Mouse (Mus musculus): Measurements from ENCODE around the gene Myom1. TPM values are rescaled to one million over a fixed set of nuclear protein-coding genes. Genes with fewer than 3 reads are reported as not detected.

The Myom1 gene
- polyA plus RNA-seq, 1 experiment from 2014 or later = 9.2 TPM

- ATAC-seq (peak; percentile 74), DNase-seq (ENCODE audit: low spot score) (no peak)
- H3K27me3 ChIP-seq (replicated peaks; ENCODE audit: insufficient read depth, low read length) = no peaks in the 10 kb centered on the region
- H3K4me1 ChIP-seq (ENCODE audit: insufficient read depth, low read depth, low read length) = no peaks in the 10 kb centered on the region; the same call in 1 of the 2 replicates
- no peak overlapping the region for H3K4me3 ChIP-seq (ENCODE audit: low read depth, low read length)
- 55% methylated on average over 3 of the region's 3 CpGs for WGBS
- no peak overlapping the region for H3K27ac ChIP-seq (ENCODE audit: low read length)
- no peaks in the 10 kb centered on the region for H3K9me3 ChIP-seq (ENCODE audit: low read length)
- TF ChIP-seq CTCF (IDR thresholded peaks at IDR 0.05) (no peak), EP300 (IDR thresholded peaks at IDR 0.05) (peak; percentile 73)
- no peak overlapping the region for H3K9ac ChIP-seq (replicated peaks; ENCODE audit: low read depth)
- no peak overlapping the region for H3K4me2 ChIP-seq (replicated peaks; ENCODE audit: low read depth, low read length)
- H3K36me3 ChIP-seq (ENCODE audit: insufficient read depth, low read length) = no peaks in the 10 kb centered on the region
These were observed 110.3 kb downstream of the Myom1 start for GRCm38 (mm10) chr17:71112689-71113088.

- ATAC-seq (no peak), DNase-seq (ENCODE audit: low spot score) (no peak)
- Histone ChIP-seq H3K9me3 (ENCODE audit: low read length) (no peaks in the 10 kb centered on the region), H3K4me3 (ENCODE audit: low read depth, low read length) (no peak overlapping the region), H3K4me1 (ENCODE audit: insufficient read depth, low read depth, low read length) (peaks cover 2% of the 10 kb centered on the region; the same call in 1 of the 2 replicates), H3K9ac (replicated peaks; ENCODE audit: low read depth) (no peak overlapping the region), H3K36me3 (ENCODE audit: insufficient read depth, low read length) (no peaks in the 10 kb centered on the region), H3K4me2 (replicated peaks; ENCODE audit: low read depth, low read length) (no peak overlapping the region), H3K27me3 (replicated peaks; ENCODE audit: insufficient read depth, low read length) (no peaks in the 10 kb centered on the region), H3K27ac (ENCODE audit: low read length) (no peak overlapping the region)
- WGBS = 85% methylated on average over 4 of the region's 4 CpGs
- TF ChIP-seq CTCF (IDR thresholded peaks at IDR 0.05) (no peak), EP300 (IDR thresholded peaks at IDR 0.05) (no peak)
These were observed 111.8 kb downstream of the Myom1 start for GRCm38 (mm10) chr17:71114282-71114681.

- DNase-seq (ENCODE audit: low spot score) (no peak), ATAC-seq (no peak)
- Histone ChIP-seq H3K9me3 (ENCODE audit: low read length) (no peaks in the 10 kb centered on the region), H3K9ac (replicated peaks; ENCODE audit: low read depth) (no peak overlapping the region), H3K36me3 (ENCODE audit: insufficient read depth, low read length) (no peaks in the 10 kb centered on the region), H3K4me3 (ENCODE audit: low read depth, low read length) (no peak overlapping the region), H3K27ac (ENCODE audit: low read length) (no peak overlapping the region), H3K4me2 (replicated peaks; ENCODE audit: low read depth, low read length) (no peak overlapping the region), H3K4me1 (ENCODE audit: insufficient read depth, low read depth, low read length) (peaks cover 2% of the 10 kb centered on the region; the same call in 1 of the 2 replicates), H3K27me3 (replicated peaks; ENCODE audit: insufficient read depth, low read length) (no peaks in the 10 kb centered on the region)
- TF ChIP-seq EP300 (IDR thresholded peaks at IDR 0.05) = no peak
- no peak for TF ChIP-seq CTCF (IDR thresholded peaks at IDR 0.05)
- WGBS = 79% methylated on average over 4 of the region's 4 CpGs
These were observed 115.5 kb downstream of the Myom1 start for GRCm38 (mm10) chr17:71117956-71118355.

GRCm38 (mm10) chr17:71118607-71119006 lies 116.2 kb downstream of the Myom1 start:
- no peaks in the 10 kb centered on the region for H3K9me3 ChIP-seq (ENCODE audit: low read length)
- H3K9ac ChIP-seq (replicated peaks; ENCODE audit: low read depth) = no peak overlapping the region
- no peak for ATAC-seq
- no peak overlapping the region for H3K4me3 ChIP-seq (ENCODE audit: low read depth, low read length)
- no peak for DNase-seq (ENCODE audit: low spot score)
- TF ChIP-seq EP300 (IDR thresholded peaks at IDR 0.05) = no peak
- TF ChIP-seq CTCF (IDR thresholded peaks at IDR 0.05) = no peak
- no peak overlapping the region for H3K4me2 ChIP-seq (replicated peaks; ENCODE audit: low read depth, low read length)
- 71% methylated on average over 4 of the region's 4 CpGs for WGBS
- no peak overlapping the region for H3K27ac ChIP-seq (ENCODE audit: low read length)
- H3K36me3 ChIP-seq (ENCODE audit: insufficient read depth, low read length) = no peaks in the 10 kb centered on the region
- H3K27me3 ChIP-seq (replicated peaks; ENCODE audit: insufficient read depth, low read length) = no peaks in the 10 kb centered on the region
- H3K4me1 ChIP-seq (ENCODE audit: insufficient read depth, low read depth, low read length) = peaks cover 2% of the 10 kb centered on the region; the same call in 1 of the 2 replicates

- DNase-seq (ENCODE audit: low spot score) (peak; percentile 36), ATAC-seq (peak; percentile 60)
- H3K4me2 ChIP-seq (replicated peaks; ENCODE audit: low read depth, low read length) = no peak overlapping the region
- H3K4me1 ChIP-seq (ENCODE audit: insufficient read depth, low read depth, low read length) = peaks cover 8% of the 10 kb centered on the region; the same call in 1 of the 2 replicates
- H3K9me3 ChIP-seq (ENCODE audit: low read length) = no peaks in the 10 kb centered on the region
- H3K27me3 ChIP-seq (replicated peaks; ENCODE audit: insufficient read depth, low read length) = no peaks in the 10 kb centered on the region
- H3K4me3 ChIP-seq (ENCODE audit: low read depth, low read length) = no peak overlapping the region
- H3K27ac ChIP-seq (ENCODE audit: low read length) = no peak overlapping the region
- H3K9ac ChIP-seq (replicated peaks; ENCODE audit: low read depth) = no peak overlapping the region
- H3K36me3 ChIP-seq (ENCODE audit: insufficient read depth, low read length) = no peaks in the 10 kb centered on the region
- TF ChIP-seq EP300 (IDR thresholded peaks at IDR 0.05) (no peak), CTCF (IDR thresholded peaks at IDR 0.05) (no peak)
- WGBS = 24% methylated on average over 4 of the region's 6 CpGs
These were observed 118.2 kb downstream of the Myom1 start for GRCm38 (mm10) chr17:71120626-71121025.

DNA sequence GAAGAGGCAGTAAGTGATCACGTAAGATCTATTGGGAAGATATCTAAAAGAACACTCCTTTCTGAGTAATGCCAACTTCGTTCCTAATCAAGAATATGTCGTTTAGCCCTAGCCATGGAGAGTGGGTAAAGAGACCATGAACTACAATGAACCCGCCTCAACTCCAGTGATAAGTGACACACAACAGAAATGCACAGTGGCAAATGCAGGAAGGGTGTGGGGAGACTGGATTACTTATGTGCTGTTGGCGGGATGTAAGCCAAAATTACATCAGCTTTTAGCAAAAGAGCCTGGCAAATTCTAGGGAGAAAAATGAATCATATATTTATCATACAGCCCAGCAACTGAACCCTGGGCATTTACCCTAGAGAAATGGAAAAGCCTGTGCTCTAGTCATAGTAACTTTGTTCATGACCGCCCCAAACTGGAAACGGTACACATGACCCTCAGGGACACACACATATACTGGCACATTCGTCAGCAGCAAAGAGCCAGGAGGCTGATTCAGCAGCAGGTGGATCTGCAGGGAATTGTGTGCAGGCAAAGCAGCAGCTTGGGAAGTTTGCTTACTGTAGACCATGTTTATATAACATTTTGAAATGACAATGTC lies 121.7 kb downstream of the Myom1 start:
- Histone ChIP-seq H3K36me3 (ENCODE audit: insufficient read depth, low read length) (no peaks in the 10 kb centered on the region), H3K4me2 (replicated peaks; ENCODE audit: low read depth, low read length) (no peak overlapping the region), H3K9me3 (ENCODE audit: low read length) (no peaks in the 10 kb centered on the region), H3K27me3 (replicated peaks; ENCODE audit: insufficient read depth, low read length) (no peaks in the 10 kb centered on the region), H3K4me1 (ENCODE audit: insufficient read depth, low read depth, low read length) (peaks cover 17% of the 10 kb centered on the region; the same call in 1 of the 2 replicates), H3K4me3 (ENCODE audit: low read depth, low read length) (no peak overlapping the region), H3K9ac (replicated peaks; ENCODE audit: low read depth) (no peak overlapping the region), H3K27ac (ENCODE audit: low read length) (no peak overlapping the region)
- TF ChIP-seq CTCF (IDR thresholded peaks at IDR 0.05) (no peak), EP300 (IDR thresholded peaks at IDR 0.05) (no peak)
- DNase-seq (ENCODE audit: low spot score) = peak; percentile 52
- ATAC-seq = no peak
- 51% methylated on average over 8 of the region's 8 CpGs for WGBS
